Comparison of ENCODE assay signal across 8 mouse cellular contexts in the genomic region with DNA sequence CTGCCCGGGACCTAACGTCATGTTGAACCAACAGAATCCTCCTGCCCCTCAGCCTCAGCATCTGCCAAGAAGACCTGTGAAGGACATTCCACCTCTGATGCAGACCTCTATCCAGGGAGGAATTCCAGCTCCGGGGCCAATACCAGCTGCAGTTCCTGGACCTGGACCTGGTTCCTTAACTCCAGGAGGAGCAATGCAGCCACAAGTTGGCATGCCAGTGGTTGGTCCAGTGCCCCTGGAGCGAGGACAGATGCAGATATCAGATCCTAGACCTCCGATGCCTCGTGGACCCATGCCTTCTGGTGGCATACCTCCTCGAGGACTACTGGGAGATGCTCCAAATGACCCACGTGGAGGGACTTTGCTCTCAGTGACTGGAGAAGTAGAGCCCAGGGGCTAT. TPM values are rescaled to one million over a fixed set of nuclear protein-coding genes. Genes with fewer than 3 reads are reported as not detected.
DNase-seq lines count a peak whose midpoint lies in the region; ATAC-seq lines count a peak whose summit lies in the region.

No protein-coding gene starts in this region.

- peak overlapping the region; percentile 82 for H3K9ac ChIP-seq in heart, embryonic 12.5 days
- peak overlapping the region; percentile 75 for H3K9ac ChIP-seq in liver, embryonic 12.5 days

- H3K36me3 ChIP-seq in heart, embryonic 12.5 days: peaks cover 27% of the 10 kb centered on the region
- H3K36me3 ChIP-seq in liver, embryonic 12.5 days: peaks cover 30% of the 10 kb centered on the region

- peak overlapping the region; percentile 74 for H3K4me3 ChIP-seq in heart, embryonic 12.5 days
- H3K4me3 ChIP-seq in liver, embryonic 12.5 days: peak overlapping the region; percentile 83

- peak; percentile 9 to 19 for DNase-seq in layer of hippocampus, postnatal 10 days (ENCODE audit: low spot score in 2 of 2)
- DNase-seq in layer of hippocampus, adult 18-20 months (ENCODE audit: low spot score in 2 of 2): no peak
- DNase-seq in cerebellum, adult 9-10 months: peak; percentile 60
- DNase-seq in testis, postnatal 14 days (ENCODE audit: low spot score): peak; percentile 6
- DNase-seq in retina, embryonic 14.5 days (ENCODE audit: low spot score): no peak
- no peak for DNase-seq in MN1 (ENCODE audit: low spot score)

- H3K27ac ChIP-seq in heart, embryonic 12.5 days (ENCODE audit: poor library complexity, severe bottlenecking): no peak overlapping the region
- no peak overlapping the region for H3K27ac ChIP-seq in liver, embryonic 12.5 days

- ATAC-seq in heart, embryonic 12.5 days (ENCODE audit: insufficient number of reproducible peaks, low FRiP score): no peak
- ATAC-seq in liver, embryonic 12.5 days: no peak

- 94% methylated on average over 8 of the region's 8 CpGs for WGBS in heart, embryonic 12.5 days
- 83% methylated on average over 8 of the region's 8 CpGs for WGBS in liver, embryonic 12.5 days (ENCODE audit: insufficient replicate concordance)

- H3K9me3 ChIP-seq in heart, embryonic 12.5 days (replicated peaks): no peaks in the 10 kb centered on the region
- H3K9me3 ChIP-seq in liver, embryonic 12.5 days (replicated peaks): no peaks in the 10 kb centered on the region

- no peaks in the 10 kb centered on the region for H3K27me3 ChIP-seq in heart, embryonic 12.5 days (replicated peaks)
- H3K27me3 ChIP-seq in liver, embryonic 12.5 days (replicated peaks): 0 out of 2 replicates have a peak, but pooled peaks cover 3% of the 10 kb centered on the region

- H3K4me2 ChIP-seq in heart, embryonic 12.5 days: peak overlapping the region; percentile 78
- H3K4me2 ChIP-seq in liver, embryonic 12.5 days: peak overlapping the region; percentile 87

- H3K4me1 ChIP-seq in heart, embryonic 12.5 days (replicated peaks): peaks cover 18% of the 10 kb centered on the region
- H3K4me1 ChIP-seq in liver, embryonic 12.5 days: peaks cover 24% of the 10 kb centered on the region

RNA-seq across cellular contexts. Expression of a gene that starts 1.1 kb away (rescaled TPM):
- total RNA-seq in layer of hippocampus, postnatal 10 days (2021): 10 to 100 TPM; 60.6 to 61.8 TPM
- 10 to 100 TPM; 78.1 to 79.4 TPM for total RNA-seq in layer of hippocampus, adult 18-20 months (2021)
- polyA plus RNA-seq in heart, embryonic 12.5 days (2016; fragmentation: Nextera tagmentation; extraction: Ambion mirVana): 47.5 and 48.5 TPM in 2 replicates
- 21.3 and 22.1 TPM in 2 replicates for polyA plus RNA-seq in liver, embryonic 12.5 days (2016; fragmentation: Nextera tagmentation; extraction: Ambion mirVana)

Comparison
In these comparisons a context has a peak if more than half of its experiments do, and no peak if none do; other contexts are left out.
1. DNase-seq: peak in layer of hippocampus, postnatal 10 days (2 of 2), cerebellum, adult 9-10 months (single experiment) and testis, postnatal 14 days (single experiment); none in layer of hippocampus, adult 18-20 months (0 of 2), retina, embryonic 14.5 days (single experiment) and MN1 (single experiment).